Mouse (Mus musculus) ES-E14 (cell line): ENCODE measurements around the gene Sprr2a1. TPM values are rescaled to one million over a fixed set of nuclear protein-coding genes. Genes with fewer than 3 reads are reported as not detected.
"Not testable (repeated sequence)": the region's sequence is repeated elsewhere in the genome, so short reads cannot be mapped to it uniquely, and the experiment has no call there.

Experiments used
- DNase-seq: peaks from one replicate; pipeline ENCODE4 v3.0.0-alpha.2; 2013; ENCODE audit warnings: low read depth, low spot score
- H3K27ac ChIP-seq: 2 replicates; pipeline ENCODE4 v1.5.1; 2012; ENCODE audit warnings: low read depth, mild to moderate bottlenecking, low read length, moderate library complexity, mixed read lengths; ENCODE audit not compliant: poor library complexity, insufficient read depth, severe bottlenecking
- H3K36me3 ChIP-seq: 2 replicates; pipeline ENCODE4 v1.6.1; 2012; ENCODE audit warnings: mild to moderate bottlenecking, low read length, moderate library complexity, mixed read lengths; ENCODE audit not compliant: control insufficient read depth, poor library complexity, insufficient read depth, severe bottlenecking
- H3K4me1 ChIP-seq, 2 experiments: fragments of 150-350 bp in 1 of 2; sonication (generic) in 1 of 2; 2 replicates each; pipeline ENCODE4 v1.6.1; 2012; ENCODE audit warnings: low read length in 2 of 2, mild to moderate bottlenecking in 1 of 2, mixed read lengths in 1 of 2; ENCODE audit not compliant: control insufficient read depth in 2 of 2, insufficient read depth in 2 of 2, poor library complexity in 1 of 2
- H3K4me3 ChIP-seq, 2 experiments: fragments of 150-350 bp in 1 of 2; sonication (generic) in 1 of 2; 2 replicates each; pipeline ENCODE4 v1.5.1; 2012; ENCODE audit warnings: low read length in 2 of 2, low read depth in 1 of 2, mild to moderate bottlenecking in 1 of 2, mixed read lengths in 1 of 2; ENCODE audit not compliant: insufficient read depth in 1 of 2, poor library complexity in 1 of 2, severe bottlenecking in 1 of 2
- H3K9ac ChIP-seq: 2 replicates; pipeline ENCODE4 v1.6.1; 2012; ENCODE audit warnings: low read depth, mild to moderate bottlenecking, low read length, mixed read lengths; ENCODE audit not compliant: poor library complexity, insufficient read depth, severe bottlenecking
- H3K9me3 ChIP-seq: fragments of 150-350 bp; sonication (generic); 2 replicates; pipeline ENCODE4 v1.6.1; 2012; ENCODE audit warnings: low read depth, mild to moderate bottlenecking, low read length; ENCODE audit not compliant: control insufficient read depth, insufficient read depth
- in situ Hi-C, 2 experiments: fragments of 600-800 bp; cut with MboI; formaldehyde crosslinking; loops; one replicate each; pipeline ENCODE4 v1.15.1; 2025; ENCODE audit warnings: low sequenced_read_pairs in 2 of 2, inconsistent platforms in 1 of 2; ENCODE audit not compliant: unreplicated experiment in 2 of 2
- total RNA-seq: library from RNA; depleted of rRNA; stranded (reverse); fragments of 300-350 nt; gene quantifications from 2 replicates; pipeline ENCODE4 v1.2.3, GENCODE M21; 2012

Gene Sprr2a1
- total RNA-seq, 1 experiment: not detected

DNA sequence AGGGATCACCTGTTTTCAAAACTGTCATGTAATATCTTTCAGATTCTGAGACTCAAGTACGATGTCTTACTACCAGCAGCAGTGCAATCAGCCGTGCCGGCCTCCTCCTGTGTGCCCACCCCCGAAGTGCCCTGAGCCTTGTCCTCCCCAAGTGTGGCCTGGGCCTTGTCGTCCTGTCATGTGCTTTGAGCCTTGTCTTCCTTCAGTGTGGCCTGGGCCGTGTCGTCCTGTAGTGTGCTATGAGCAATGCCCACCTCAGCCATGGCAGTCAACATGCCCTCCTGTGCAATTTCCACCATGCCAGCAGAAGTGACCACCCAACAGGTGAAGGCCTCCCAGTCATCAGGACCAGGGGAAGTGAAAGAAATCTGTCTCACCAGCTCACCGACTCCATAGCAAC, 3.4 kb downstream of the Sprr2a1 start:
- H3K9me3 ChIP-seq, H3K9ac ChIP-seq, in situ Hi-C loops, H3K27ac ChIP-seq, DNase-seq, H3K36me3 ChIP-seq, H3K4me1 ChIP-seq, H3K4me3 ChIP-seq: not testable (repeated sequence)

DNA sequence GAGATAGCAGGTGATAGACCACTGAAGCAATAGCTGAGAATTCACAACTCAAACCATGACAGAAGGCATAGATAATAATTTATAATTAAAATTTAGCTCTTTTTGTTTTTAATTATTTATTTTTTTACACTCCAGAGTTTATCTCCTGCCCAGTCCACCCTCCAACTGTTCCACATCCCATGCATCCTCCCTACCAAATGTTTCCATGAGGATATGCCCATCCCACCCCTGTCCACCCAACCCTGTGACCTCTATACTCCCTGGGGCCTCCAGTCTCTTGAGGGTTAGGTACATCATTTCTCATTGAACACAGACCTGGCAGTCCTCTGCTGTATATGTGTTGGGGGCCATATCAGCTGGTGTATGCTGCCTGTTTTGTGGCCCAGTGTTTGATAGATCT, 8.1 kb downstream of the Sprr2a1 start:
- H3K4me1 ChIP-seq, H3K9ac ChIP-seq, H3K4me3 ChIP-seq, H3K27ac ChIP-seq, H3K36me3 ChIP-seq, DNase-seq, in situ Hi-C loops, H3K9me3 ChIP-seq: not testable (repeated sequence)

GRCm38 (mm10) chr3:92227410-92227809, 11.8 kb downstream of the Sprr2a1 start:
- H3K27ac ChIP-seq, in situ Hi-C loops, H3K9ac ChIP-seq, DNase-seq, H3K4me3 ChIP-seq, H3K4me1 ChIP-seq, H3K36me3 ChIP-seq, H3K9me3 ChIP-seq: not testable (repeated sequence)

GRCm38 (mm10) chr3:92236463-92237189, 21.0 kb downstream of the Sprr2a1 start:
- H3K36me3 ChIP-seq, H3K4me1 ChIP-seq, DNase-seq, H3K9me3 ChIP-seq, H3K9ac ChIP-seq, H3K4me3 ChIP-seq, H3K27ac ChIP-seq, in situ Hi-C loops: not testable (repeated sequence)

- H3K9me3 ChIP-seq, H3K27ac ChIP-seq, in situ Hi-C loops, H3K9ac ChIP-seq, H3K4me3 ChIP-seq, H3K36me3 ChIP-seq, DNase-seq, H3K4me1 ChIP-seq: not testable (repeated sequence)
Measured at GRCm38 (mm10) chr3:92238736-92239135, 23.1 kb downstream of the Sprr2a1 start.

- DNase-seq, in situ Hi-C loops, H3K9ac ChIP-seq, H3K36me3 ChIP-seq, H3K9me3 ChIP-seq, H3K4me1 ChIP-seq, H3K4me3 ChIP-seq, H3K27ac ChIP-seq: not testable (repeated sequence)
Measured at GRCm38 (mm10) chr3:92239197-92239596, 23.6 kb downstream of the Sprr2a1 start.

- H3K9me3 ChIP-seq, H3K9ac ChIP-seq, H3K4me3 ChIP-seq, in situ Hi-C loops, H3K36me3 ChIP-seq, H3K4me1 ChIP-seq, DNase-seq, H3K27ac ChIP-seq: not testable (repeated sequence)
Measured at GRCm38 (mm10) chr3:92244833-92245232, 29.2 kb downstream of the Sprr2a1 start.

- H3K4me1 ChIP-seq, H3K9me3 ChIP-seq, H3K27ac ChIP-seq, H3K36me3 ChIP-seq, H3K4me3 ChIP-seq, DNase-seq, H3K9ac ChIP-seq, in situ Hi-C loops: not testable (repeated sequence)
Measured at GRCm38 (mm10) chr3:92246245-92246644, 30.6 kb downstream of the Sprr2a1 start.
